Mouse (Mus musculus) erythroblast, embryonic 14.5 days (primary cell): ENCODE measurements around the gene Aldh18a1. TPM values are rescaled to one million over a fixed set of nuclear protein-coding genes. Genes with fewer than 3 reads are reported as not detected.
"Not testable (repeated sequence)": the region's sequence is repeated elsewhere in the genome, so short reads cannot be mapped to it uniquely, and the experiment has no call there.

ENCODE experiments used
- H3K27me3 ChIP-seq: 2 replicates; pipeline ENCODE4 v1.6.1; 2012; ENCODE audit warnings: inconsistent platforms; ENCODE audit not compliant: control insufficient read depth
- H3K36me3 ChIP-seq: 2 replicates; pipeline ENCODE4 v1.6.1; 2012; ENCODE audit warnings: mild to moderate bottlenecking, inconsistent platforms; ENCODE audit not compliant: control insufficient read depth
- H3K4me1 ChIP-seq: 2 replicates; pipeline ENCODE4 v1.6.1; 2012; ENCODE audit warnings: inconsistent platforms; ENCODE audit not compliant: control insufficient read depth
- H3K4me3 ChIP-seq: replicated peaks from 2 replicates; pipeline ENCODE3; 2012; ENCODE audit warnings: moderate library complexity, mild to moderate bottlenecking, inconsistent platforms
- H3K9me3 ChIP-seq: 2 replicates; pipeline ENCODE4 v1.6.1; 2012; ENCODE audit warnings: low read length, inconsistent platforms, mixed read lengths; ENCODE audit not compliant: control insufficient read depth
- GATA1 ChIP-seq: IDR thresholded peaks from 2 replicates; pipeline ENCODE4 v1.6.1; 2012; ENCODE audit warnings: low read length, inconsistent platforms, mixed read lengths
- TAL1 ChIP-seq: IDR thresholded peaks from 3 replicates; pipeline ENCODE4 v1.6.1; 2012; ENCODE audit warnings: low read length, inconsistent platforms, mixed read lengths
- polyA plus RNA-seq: library from polyadenylated mRNA; stranded (reverse); fragments of >175 nt; gene quantifications from 2 replicates; pipeline ENCODE4 v1.2.3, GENCODE M21; 2012

Gene Aldh18a1
- polyA plus RNA-seq, 1 experiment, result 0.48 TPM

DNA sequence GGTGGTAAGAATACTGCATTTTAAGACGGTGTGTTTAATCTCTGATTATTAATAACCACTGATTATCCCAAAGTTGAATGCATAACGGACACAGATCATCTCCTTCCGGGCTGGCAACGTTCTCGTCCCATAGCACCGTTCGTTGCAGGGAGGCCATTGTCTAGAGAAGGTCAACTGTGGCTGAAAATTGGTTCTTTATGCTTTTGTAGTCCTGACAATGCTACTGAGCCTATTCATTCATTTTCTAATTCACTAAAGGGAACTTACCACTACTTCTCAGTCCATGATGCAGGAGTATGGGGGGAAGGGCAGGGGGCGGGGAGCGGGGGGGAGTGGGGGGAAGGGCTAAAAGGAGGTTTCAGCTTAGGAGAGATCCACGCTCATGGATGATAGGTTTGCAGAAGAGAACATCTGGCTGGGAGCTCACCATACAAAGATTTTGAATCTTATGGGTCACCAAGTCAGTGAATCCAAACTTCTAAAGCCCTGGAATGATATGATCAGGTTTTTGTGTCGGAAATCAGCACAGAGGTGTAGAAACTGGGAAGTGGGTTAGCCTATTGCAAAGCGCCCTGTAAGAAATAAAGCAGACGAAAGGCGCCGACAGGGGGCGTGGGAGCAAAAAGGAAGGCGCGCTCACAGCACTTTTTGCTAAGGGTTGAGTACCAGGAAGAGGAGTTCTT is 725 bp upstream of the Aldh18a1 start:
- no peak for TF ChIP-seq GATA1
- no peak for TF ChIP-seq TAL1
- Histone ChIP-seq H3K9me3 (no peaks in the 10 kb centered on the region), H3K4me1 (peaks cover 48% of the 10 kb centered on the region), H3K27me3 (no peaks in the 10 kb centered on the region), H3K36me3 (peaks cover 18% of the 10 kb centered on the region), H3K4me3 (peak overlapping the region; percentile 90)

DNA sequence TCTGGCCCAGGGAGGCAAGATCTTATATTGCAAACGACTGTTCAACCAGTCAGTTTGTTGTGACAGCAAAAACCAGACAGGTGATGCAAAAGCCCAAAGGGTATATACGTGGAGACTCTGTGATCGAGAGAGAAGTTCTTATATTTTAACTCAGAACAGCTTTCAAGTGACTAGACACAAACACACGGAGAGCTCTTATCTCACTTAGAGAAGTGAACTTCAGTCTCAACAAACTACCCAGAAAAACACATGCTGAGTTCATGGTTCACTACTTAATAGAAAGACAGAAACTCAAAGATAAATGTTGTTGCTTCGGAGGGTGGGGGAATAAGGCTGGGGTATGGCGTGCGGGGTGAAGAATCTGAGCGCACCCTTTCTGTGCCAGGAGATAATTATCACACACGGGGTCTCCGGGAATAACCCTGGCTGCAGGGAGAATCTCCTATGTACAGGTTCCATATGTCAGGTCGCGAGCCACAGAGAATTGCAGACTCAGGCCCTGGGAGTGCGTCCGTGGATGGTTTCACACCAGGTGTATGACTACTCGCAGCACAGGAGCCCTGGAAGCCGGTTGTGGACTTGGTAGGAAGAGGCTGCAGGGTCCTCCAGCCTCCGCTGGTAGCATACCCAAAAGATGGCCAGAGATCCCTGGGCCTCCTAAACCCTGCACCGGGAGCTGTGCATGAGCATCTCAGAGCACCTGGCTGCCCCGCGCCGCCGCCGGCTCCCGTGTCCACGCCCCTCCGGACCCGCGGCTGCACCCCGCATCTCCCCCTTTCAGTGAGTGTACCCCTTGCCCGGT is 571 bp downstream of the Aldh18a1 start:
- H3K4me1 ChIP-seq, result peaks cover 48% of the 10 kb centered on the region
- peak overlapping the region; percentile 90 for H3K4me3 ChIP-seq
- H3K36me3 ChIP-seq, result peaks cover 31% of the 10 kb centered on the region
- no peaks in the 10 kb centered on the region for H3K27me3 ChIP-seq
- H3K9me3 ChIP-seq, result no peaks in the 10 kb centered on the region
- TF ChIP-seq GATA1 (no peak), TAL1 (no peak)

DNA sequence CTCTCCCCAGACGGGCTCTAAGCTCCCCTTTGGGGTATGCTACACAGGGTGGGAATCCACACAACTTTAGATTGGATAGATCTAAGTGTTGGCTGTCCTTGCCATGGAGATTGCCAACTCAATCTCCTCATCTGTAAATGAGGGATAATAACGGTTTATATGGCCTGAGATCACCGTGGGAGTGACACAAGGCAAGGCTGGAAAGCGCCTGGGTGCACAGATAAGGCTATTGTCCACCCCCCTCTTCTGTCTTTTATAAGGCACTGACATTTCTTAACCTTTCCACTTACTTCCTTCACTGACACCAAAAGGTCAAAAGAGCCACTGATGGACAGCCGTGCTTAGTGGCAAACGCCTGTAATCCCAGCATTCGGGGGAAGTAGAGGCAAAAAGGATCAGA is 1.4 kb downstream of the Aldh18a1 start:
- peak overlapping the region; percentile 90 for H3K4me3 ChIP-seq
- no peaks in the 10 kb centered on the region for H3K27me3 ChIP-seq
- peaks cover 48% of the 10 kb centered on the region for H3K4me1 ChIP-seq
- peaks cover 39% of the 10 kb centered on the region for H3K36me3 ChIP-seq
- H3K9me3 ChIP-seq, result no peaks in the 10 kb centered on the region
- peak; percentile 28; the same call in 1 of the 3 replicates for TF ChIP-seq TAL1
- TF ChIP-seq GATA1, result no peak; the same call in 1 of the 2 replicates

DNA sequence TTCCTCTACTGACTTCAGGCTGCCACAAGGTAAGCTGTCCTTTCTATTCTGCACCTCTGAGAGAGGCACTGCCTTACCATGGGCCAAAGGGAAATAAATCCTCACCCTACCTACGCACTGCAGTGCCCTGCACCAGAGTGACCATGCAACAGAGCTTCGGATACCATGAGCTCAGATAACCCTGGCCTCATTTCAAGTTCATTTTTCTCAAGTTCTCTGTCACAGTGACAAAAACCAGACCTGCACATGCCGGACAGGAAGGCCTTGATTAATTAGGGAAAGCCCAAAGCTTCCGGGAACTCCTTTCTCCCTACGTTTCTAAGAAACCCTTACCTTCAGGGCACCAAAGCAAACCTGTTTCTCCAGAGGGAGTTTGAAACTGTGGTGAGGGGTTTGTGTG is 6.6 kb downstream of the Aldh18a1 start:
- H3K4me3 ChIP-seq, result no peak overlapping the region
- peaks cover 90% of the 10 kb centered on the region for H3K36me3 ChIP-seq

DNA sequence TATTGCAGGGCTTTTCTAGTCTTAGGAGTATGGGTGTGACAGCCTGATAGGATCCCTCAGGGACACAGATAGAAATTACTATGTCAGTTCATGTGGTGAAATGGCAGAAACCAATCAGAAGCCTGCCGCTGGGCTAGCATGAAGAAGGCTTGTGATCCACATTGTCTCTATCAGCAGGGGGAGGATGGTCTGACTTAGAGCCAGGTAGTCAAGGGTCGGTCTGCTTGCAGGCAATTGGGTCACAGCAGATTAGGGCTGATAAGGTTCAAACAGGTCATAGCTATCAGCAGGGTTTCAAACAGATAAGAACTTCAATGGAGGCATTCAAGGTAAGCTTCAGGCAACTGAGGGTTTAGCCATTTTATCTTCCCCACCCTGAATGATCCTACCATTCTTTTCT is 7.4 kb downstream of the Aldh18a1 start:
- Histone ChIP-seq H3K4me3 (no peak overlapping the region), H3K36me3 (peaks cover 93% of the 10 kb centered on the region), H3K27me3 (no peaks in the 10 kb centered on the region), H3K4me1 (peaks cover 7% of the 10 kb centered on the region), H3K9me3 (no peaks in the 10 kb centered on the region)
- TF ChIP-seq GATA1 (no peak), TAL1 (no peak)

More for the DNA sequence above, 6.6 kb downstream of the Aldh18a1 start:
- Histone ChIP-seq H3K27me3 (no peaks in the 10 kb centered on the region), H3K4me1 (peaks cover 14% of the 10 kb centered on the region), H3K9me3 (no peaks in the 10 kb centered on the region)
- TF ChIP-seq GATA1 (no peak), TAL1 (no peak)

DNA sequence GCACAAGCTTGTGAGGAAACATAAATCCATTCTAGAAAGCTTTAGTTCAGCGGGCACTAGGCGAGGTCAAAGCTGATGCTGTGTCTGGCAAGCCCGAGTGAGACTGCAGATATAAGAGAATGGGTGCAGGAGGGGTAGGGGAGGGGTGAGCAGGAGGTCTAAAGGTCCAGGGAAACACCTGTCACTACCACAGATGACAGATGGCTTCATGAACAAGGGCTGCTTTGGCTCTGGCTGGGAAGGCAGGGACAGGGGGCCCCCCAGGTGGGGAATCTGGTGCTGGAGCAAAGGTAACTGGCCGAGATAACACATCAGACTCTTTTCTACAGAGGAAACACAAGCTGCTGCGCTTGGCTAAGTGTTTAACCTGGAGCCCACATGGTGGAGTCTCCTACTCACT is 12.8 kb downstream of the Aldh18a1 start:
- peaks cover 5% of the 10 kb centered on the region for H3K9me3 ChIP-seq
- TF ChIP-seq GATA1 (no peak), TAL1 (no peak)
- H3K27me3 ChIP-seq, result no peaks in the 10 kb centered on the region
- H3K4me3 ChIP-seq, result no peak overlapping the region
- peaks cover 98% of the 10 kb centered on the region for H3K36me3 ChIP-seq
- peaks cover 2% of the 10 kb centered on the region; the same call in 1 of the 2 replicates for H3K4me1 ChIP-seq

DNA sequence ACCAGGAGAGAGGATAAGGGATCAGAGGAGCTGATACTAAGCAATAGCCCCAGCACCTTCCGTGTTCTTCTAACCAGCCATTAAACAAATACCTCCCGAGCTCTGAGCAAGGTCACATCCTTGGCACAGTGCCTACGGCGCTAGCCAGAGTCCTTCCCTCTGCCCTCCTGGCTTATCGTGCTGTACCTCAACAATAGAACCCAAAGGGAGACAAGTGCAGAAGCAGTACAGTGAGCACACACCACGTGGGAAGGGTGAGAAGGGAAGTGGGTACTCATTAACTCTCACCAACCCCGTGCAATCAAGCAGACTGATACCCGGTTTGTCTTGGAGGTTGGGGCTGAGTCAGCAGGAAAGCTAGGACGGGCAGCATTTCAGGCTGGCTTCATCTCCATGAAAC is 17.5 kb downstream of the Aldh18a1 start:
- Histone ChIP-seq H3K4me1 (no peaks in the 10 kb centered on the region), H3K36me3 (peaks cover 98% of the 10 kb centered on the region), H3K27me3 (no peaks in the 10 kb centered on the region), H3K9me3 (peaks cover 17% of the 10 kb centered on the region), H3K4me3 (no peak overlapping the region)
- no peak for TF ChIP-seq GATA1
- TF ChIP-seq TAL1, result no peak

DNA sequence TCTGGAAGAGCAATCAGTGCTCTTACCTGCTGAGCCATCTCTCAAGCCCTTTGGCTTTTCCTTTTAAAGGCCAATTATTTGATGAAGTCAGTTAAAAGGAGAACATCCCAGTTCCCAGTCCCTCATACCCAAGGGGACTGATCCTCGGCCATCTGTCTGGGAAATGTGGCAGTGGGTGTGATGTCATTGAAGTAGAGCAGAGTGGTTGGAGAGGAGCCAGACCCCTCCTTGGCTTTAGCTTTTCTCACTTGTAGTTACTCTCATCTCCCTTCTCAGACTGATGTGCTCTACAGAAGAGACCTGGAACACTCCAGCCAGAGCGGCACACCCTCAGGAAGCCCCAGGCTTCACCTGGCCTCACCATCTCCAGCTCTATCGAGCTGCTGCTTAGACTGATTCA is 20.6 kb downstream of the Aldh18a1 start:
- Histone ChIP-seq H3K36me3 (peaks cover 95% of the 10 kb centered on the region), H3K27me3 (no peaks in the 10 kb centered on the region), H3K4me1 (no peaks in the 10 kb centered on the region), H3K4me3 (no peak overlapping the region), H3K9me3 (peaks cover 17% of the 10 kb centered on the region)
- no peak for TF ChIP-seq TAL1
- TF ChIP-seq GATA1, result no peak

DNA sequence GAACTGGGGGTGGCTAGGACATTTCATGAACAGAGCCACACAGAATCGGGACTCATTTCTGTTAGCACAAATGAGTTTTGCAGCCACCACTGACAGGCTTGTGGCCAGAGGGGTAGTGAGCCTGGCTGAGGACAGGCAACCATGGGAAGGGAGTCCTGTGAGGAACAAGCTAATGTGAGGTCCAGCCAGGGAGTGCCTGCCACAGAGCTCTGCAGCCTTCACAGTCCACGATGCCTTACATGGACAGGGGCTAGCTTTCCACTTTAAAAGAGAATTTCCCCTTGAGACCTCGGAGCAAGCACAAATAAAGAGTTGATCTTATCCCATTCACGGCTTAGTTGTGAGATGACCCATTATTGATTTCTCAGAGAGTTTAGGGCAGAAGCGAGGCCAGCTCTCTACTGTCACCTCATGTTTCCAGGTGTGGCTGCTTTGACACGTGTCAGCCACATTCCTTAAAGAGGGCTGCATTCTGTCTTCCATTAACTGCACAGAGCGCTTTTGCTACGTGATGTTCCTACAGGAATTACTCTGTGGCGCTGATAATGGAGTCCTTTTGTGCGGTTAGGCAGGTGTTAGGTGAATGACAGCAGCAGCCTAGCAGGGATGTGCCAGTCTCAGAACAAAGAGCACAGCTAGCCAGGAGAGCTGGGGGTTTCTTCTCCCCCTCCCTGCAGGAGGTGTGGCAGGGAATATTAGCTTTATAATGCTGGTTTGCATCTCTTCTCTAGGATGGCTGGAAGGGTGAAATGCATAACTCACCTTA is 24.2 kb downstream of the Aldh18a1 start:
- no peaks in the 10 kb centered on the region for H3K27me3 ChIP-seq
- no peak overlapping the region for H3K4me3 ChIP-seq
- H3K9me3 ChIP-seq, result no peaks in the 10 kb centered on the region
- TF ChIP-seq GATA1 (no peak), TAL1 (no peak)
- peaks cover 71% of the 10 kb centered on the region for H3K36me3 ChIP-seq
- no peaks in the 10 kb centered on the region for H3K4me1 ChIP-seq

DNA sequence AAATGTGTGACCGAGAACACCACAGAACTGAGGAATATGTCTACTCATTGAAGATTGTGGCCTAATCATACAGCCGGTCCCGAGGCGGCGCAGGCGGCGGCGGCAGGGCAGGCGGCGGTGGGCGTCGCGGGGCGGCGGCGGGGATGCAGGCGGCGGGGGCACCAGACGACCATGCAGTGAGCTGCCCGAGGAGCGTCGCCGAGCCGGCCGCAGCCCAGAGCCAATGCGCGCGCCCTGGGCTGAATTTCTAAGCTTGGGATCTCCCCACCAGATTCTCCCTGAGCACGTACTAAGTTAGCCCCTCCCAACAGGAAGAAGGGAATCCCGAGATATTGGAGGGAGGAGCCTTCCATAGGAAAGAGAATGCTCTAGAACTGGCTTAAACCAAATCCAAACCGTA is 26.7 kb downstream of the Aldh18a1 start:
- not testable (repeated sequence) for H3K4me3 ChIP-seq, H3K27me3 ChIP-seq, H3K4me1 ChIP-seq
- H3K9me3 ChIP-seq, result peaks cover 11% of the 10 kb centered on the region
- H3K36me3 ChIP-seq, result peaks cover 65% of the 10 kb centered on the region
